Mouse (Mus musculus) cerebellum, postnatal 10 days (tissue): ENCODE measurements around the gene Fgd6.
A peak's percentile ranks its signal among the peaks of the same experiment; 100 is the strongest.

Experiments
- DNase-seq, 2 experiments: peaks; one replicate each; pipeline ENCODE4 v3.0.0; 2021; ENCODE audit warnings: mixed read lengths in 2 of 2

Gene Fgd6

DNA sequence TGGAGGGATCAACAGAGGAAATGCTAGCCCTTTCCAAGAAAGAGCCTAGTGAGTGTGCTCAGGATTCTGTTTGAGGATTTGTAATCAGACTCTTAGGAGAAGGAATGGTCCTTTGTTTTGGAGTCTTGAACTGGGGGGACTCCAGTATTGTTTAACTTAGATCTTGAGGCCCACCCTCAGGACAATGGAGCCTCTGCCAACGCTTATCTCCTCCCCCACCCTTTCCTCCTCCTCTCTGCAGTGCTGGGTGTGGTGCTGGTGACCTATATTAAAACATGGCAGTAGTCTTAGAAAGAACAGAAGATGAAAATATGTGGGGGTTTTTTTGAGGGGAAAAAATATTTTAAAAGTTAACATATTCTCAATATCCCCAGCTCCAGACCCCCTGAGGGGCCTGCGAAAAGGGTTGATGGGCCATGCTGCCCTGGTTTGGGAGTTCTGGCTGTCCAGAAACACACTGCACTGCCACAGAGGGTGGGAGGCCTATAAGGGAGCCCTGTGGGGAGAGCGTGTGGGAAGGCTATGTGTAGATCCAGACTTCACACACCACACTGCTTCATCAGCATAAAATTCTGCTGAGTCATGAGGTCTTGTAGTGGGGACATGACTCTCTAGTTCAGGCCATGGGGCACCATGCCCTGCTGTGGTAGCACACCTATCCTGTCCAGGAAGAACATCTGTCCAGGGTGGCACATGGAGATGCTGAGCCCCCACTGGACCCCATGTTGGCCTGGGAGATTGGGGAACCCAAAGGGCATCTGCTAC, 61.5 kb downstream of the Fgd6 start:
- DNase-seq = no peak

DNA sequence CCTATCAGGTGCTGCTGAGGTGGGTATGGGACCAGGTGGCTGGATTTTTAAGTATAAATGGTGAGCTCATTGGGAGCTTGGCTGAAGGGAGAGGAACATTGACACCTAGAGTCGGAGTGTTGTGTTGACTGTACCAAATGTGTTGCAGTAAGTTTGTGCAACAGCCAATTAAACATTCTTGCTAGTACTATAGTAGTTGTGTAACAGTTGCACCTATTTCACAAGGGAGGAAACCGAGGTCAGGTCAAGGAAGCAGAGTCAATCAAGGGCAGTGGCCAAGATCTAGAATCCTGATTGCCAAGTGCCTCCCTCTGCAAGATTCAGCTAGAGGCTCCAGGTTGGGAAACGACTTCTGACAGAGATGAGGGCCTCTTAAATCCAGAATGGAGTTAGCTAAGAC, 62.3 kb downstream of the Fgd6 start:
- no peak for DNase-seq

DNA sequence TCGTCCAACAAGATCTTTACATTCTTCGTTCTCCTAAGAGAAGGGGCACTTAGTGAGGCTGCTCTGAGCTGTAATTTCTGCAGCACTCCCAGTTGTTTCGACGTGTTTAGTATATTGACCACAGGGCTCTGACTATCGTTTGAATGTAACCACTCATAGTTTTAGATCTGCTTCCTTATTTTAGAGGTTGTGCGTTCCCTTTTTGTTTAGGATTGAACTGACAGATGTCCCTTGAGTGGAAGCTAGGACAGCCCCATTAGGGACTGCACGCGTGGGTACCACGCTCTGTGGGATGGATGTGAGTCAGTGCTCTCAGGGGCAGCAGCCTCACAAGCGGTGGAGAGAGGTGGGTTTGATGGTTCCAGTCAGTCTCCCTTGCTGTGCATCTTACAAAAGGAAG, 69.7 kb downstream of the Fgd6 start:
- DNase-seq = no peak

DNA sequence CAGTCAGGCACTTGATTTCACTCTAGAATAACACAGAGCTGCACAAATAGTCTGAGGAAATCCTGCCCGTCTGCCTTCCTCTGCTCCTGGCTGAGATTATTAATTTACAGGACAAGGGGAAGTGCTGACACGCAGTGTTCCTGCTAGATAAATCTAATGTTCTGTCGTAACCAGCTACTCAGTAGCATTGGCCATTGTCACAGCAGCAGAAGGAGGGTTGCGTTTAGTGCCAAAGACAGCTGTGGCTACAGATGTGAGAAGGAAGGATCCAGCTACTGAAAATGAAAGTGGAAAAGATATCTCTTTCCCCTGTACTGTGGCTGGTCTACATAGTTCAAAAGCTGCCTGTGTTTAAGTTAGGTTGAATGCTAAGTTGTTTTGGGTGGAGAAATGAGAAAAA, 71.4 kb downstream of the Fgd6 start:
- no peak for DNase-seq

DNA sequence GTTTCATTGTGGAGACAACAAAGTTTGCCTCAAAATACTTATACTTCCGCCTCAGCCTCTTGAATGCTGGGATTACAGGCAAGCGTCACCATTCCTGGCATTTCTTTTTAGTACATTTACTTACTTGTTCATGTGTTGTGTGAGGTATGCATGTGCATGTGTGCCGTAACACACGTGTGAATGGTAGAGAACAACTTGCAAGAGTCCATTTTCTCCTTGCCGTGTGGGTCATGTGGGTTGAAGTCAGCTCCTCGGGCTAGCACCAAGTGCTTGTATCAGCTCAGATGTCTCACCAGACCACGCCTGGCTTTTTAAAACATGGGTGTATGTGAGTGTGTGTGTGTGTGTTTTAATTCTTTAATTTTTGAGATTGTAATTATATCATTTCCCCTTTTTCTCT, 71.8 kb downstream of the Fgd6 start:
- DNase-seq = no peak

DNA sequence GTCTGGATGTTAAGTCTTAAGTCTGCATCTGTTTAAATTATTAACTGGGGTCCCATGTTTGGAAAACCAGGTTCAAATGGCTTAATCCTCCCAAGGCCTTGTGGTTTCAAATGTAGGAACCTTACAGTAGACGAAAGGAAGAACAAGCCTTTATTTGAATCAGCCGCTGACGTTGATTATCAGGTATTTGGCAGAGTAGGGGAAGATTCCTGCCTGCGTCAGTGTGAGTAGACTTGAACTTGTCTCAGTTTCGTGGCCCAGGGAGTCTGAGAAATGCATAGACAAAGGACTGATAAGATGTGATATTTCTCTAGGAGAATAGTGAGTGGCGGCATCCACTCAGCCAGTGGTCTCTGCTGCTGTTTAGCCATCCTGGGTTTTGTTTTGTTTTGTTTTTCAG, 73.0 kb downstream of the Fgd6 start:
- DNase-seq = no peak

DNA sequence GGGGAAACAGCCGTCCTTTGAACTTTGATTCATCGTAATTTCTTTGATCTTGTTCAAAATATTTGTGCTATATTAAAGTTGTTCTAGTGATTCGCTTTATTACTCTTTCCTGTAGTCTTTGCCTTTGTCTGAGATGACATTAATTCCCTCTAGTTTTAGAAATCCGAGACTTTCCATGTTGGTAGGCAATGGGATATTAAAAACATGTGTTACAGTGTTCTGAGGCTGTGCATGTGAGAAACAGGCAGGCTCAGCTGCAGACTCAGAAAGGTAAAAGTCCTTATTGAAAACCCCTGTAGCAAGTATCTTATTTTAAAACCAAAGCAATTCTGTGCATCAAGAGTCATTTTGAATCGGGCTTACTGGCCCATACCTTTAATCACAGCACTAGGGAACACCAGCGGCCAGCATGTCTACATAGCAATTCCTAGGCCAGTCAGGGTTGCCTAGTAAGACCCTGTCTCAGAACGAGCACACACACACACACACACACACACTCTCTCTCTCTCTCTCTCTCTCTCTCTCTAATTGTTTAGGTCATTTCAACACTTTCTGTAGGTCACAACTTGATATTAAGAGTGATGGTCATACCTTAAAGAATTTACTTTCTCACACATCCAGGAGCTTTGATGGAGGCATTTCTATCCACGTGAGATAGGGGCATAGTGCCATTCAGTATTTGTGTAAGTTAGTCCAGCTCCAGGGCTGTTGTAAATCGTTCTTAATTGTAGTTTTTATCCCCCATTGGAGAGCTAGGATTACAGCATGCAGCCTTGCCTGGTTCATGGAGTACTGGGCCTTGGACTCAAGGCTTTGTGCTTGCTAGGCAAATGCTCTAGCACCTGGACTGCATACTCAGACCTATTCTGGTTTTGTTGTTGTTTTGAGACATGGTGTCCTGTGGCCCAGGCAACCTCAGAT, 75.3 kb downstream of the Fgd6 start:
- no peak for DNase-seq

DNA sequence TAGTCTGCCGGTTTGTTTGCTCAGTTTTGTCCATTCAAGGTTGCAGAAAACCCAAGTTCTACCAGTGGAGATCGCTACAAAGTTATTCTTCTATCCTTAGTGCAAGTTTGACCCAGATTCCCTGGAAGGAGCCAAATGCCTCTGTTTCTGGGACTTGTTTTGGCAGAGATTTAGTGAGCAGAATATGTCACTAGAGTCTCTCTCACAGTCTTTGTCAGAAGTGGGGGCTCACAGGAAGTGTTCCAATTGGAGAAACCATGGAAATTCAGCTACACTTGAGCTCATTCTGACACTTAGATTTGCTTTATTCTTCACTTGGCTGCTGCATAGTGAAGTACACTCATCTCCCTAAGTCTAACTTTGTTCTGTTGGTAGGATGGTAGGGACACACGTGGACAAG, 76.4 kb downstream of the Fgd6 start:
- no peak for DNase-seq

DNA sequence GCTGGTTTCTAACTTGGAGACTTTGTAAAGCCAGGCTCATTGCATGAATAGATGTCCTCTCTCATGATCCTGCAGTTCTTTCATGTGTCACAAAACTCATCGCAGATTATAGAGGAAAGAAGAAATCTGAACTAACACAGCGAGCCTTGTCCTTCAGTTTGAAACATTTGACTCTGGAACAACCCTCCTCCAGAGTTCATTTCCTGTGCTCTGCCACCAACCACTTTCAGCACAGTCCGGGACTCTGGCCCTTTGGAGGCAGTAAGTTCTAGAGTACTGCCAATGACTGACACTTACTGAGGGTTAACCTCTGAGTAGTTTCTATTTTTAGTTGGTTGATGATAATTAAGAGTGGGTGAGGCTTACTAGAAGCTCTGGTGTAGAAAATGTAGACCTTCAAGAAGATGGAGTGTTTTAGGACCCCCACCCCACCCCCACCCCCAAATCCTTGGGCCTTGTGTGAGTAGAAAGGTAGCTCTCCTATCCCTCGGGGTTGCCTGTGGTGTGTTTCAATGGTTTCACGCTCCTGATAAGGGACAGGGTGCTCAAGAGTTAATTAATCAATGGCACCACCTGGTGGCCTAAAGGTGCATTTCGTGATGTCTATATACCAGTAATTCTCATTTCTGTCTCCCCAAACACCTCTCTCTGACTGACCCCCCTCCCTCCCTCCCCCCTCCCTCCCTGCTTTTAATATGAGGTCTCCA, 80.2 kb downstream of the Fgd6 start:
- peak; percentile 93 to 95 for DNase-seq

DNA sequence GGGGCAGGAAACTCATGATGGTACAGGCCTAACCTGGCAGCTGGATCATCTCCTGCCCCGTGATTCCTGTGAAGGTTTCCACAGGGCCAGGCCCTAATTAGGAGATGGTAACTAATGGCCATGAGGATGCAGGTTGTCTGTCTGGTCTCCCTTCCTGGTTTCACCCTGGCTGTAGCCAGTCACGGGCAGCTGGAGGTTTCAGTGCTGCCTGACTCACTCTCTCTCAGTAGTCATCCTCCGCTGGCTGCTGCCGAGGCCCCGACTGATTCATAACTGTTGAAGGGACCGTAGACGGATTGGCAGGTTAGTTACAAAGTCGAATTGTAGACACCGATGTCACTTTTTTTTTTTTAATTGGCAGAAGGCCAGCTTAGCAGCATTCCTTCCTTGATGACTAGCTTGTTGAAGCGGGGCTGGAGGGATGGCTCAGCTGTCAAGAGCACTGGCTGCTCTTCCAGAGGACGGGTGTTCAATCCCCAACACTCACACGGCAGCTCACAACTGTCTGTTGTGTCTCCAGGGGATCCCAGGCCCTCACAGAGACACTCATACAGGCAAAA, 81.1 kb downstream of the Fgd6 start:
- DNase-seq = peak in 1 of 2 experiments; percentile 41

DNA sequence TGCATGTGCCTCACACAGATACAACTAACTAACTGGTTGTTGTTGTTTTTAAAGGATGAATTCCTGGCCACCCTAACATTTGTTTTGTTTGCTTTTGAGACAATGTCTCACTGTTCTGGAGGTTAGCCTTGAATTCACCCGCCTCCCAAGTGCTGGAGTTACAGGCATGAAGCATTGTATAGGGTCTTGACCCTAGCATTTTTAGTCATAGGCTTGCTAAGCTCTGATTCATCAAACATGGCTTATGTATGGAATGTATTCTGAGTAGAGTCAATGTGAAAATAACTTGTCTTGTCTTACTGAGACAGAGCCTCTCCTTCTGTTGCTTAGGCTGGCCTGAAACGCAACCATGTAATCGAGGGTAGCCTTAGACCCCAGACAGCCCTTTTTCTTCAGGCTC, 82.1 kb downstream of the Fgd6 start:
- DNase-seq = no peak

DNA sequence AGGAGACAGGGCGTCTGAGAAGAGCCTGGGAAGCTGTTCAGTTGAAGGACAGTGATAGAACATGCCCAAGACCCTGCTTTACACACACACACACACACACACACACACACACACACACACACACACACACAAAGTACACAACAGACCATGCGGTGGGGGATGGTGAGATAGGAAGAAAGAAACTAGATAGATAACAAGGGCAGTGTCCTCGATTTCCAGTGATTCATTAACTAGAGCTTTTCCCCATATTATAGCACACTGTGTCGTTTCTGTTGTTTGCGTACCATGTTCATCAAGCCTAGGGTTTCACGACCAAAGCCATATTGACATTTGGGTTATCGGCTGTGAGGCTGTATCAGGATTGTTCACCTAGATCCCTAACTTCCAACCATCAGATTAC, 83.2 kb downstream of the Fgd6 start:
- DNase-seq = no peak

DNA sequence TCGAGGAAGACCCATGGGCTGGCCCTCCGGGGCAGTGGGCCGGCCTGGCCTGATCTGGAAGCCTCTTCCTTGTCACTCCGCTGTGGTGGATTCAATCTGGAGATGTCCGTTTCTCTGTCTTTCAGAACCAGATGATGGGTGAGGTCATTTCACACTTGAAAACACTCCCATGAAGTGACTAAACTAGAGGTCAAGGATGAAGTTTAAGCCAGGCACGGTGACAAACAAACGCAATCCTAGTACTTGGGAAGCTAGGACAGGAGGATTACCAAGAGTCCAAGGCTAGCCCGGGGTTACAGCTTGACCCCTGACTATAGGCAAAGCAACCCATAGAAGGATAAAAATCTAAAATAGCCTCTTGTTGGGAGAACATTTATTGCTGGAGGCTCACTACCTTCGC, 84.9 kb downstream of the Fgd6 start:
- DNase-seq = no peak

DNA sequence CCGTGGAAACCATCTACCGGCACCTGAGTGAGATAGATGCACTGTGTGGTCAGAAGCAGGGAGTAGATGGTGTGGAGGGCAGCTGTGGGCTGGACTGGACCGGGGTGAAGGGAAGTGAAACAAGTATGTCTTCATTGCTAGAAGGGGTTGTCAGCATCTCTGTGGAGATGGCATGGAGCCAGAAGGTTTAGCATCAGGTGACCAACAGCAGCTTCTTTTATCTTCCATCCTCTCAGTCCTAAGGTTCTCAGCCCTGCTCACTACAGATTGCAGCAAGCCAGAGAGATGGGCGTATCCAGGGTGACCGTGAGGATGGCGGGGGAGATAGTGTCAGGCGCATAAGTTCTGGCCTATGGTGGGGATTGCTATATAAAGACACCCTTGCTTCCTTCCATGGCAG, 86.8 kb downstream of the Fgd6 start:
- no peak for DNase-seq

DNA sequence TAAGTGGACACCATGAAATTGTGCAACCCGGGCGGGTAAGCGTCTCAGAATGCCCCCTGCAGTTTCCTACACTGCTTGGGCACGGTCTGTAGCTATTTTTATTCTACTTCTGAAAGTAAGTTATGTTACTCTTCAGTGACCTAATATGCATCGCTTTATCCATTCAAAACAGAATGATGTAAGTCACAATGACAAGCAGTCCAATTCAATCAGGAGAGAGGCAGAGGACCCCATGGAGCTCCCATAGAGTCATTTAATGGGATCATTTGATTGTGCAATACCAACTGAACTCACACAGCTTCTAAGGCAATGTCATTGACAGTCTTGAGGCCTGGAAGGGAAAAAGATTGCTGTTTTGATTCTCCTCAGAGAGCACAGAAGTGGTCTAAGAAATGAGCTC, 87.8 kb downstream of the Fgd6 start:
- DNase-seq = no peak

DNA sequence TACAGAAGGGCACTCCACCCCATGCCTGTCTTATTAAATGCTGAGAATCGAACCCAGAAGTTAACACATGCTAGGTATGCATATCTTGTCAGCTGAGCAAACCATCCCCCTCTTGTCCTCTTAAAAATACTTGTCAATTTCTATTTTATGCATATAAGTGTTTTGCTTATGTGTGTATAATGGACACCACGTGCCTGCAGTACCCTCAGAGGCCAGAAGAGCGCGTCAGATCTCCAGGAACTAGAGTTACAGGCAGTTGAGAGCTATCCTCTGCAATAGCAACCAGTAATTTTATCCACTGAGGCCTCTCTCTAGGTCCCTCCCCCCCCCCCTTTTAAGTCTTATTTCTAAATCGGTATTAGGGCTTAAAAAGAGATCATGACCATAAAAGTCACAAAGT, 88.6 kb downstream of the Fgd6 start:
- peak; percentile 63 to 65 for DNase-seq

DNA sequence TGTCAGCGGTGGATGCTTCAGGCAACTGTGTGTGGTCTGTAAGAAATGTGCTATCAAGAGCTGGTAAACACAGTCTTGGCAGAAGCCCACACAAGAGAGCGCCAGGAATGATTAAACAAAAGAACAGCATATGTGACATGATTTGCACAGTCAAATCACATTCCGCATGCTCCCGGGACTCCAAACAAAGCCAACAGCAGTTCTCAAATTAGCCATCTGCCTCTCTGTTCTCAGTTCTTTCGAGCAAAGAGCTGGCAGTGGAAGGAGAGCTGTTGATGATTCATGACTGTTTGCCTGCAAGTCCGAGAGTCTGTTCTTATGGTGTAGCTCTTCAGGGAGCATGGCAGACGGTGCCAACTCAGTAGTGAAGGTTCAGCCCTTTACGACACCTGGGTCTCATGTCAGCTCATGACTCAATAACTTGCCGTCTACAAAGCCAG, 93.9 kb downstream of the Fgd6 start:
- peak; percentile 89 to 91 for DNase-seq

DNA sequence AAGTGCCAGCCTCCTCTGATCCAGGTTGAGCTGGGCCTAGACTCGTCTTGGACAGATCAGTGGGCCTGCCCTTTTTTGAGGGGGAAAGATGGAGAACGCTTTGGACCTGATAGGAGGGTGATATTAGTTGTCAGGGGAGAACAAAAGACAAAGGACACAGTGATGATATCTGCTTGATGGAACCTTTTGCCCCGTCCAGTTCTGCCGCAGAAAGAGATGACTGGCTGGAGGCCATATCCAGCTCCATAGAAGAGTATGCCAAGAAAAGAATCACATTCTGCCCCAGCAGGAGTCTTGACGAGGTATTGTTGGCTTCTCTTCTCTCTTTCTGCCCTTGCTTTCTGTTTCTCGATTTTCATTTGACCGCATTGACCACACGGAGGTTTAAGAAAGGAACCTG, 97.3 kb downstream of the Fgd6 start:
- DNase-seq = peak; percentile 77

DNA sequence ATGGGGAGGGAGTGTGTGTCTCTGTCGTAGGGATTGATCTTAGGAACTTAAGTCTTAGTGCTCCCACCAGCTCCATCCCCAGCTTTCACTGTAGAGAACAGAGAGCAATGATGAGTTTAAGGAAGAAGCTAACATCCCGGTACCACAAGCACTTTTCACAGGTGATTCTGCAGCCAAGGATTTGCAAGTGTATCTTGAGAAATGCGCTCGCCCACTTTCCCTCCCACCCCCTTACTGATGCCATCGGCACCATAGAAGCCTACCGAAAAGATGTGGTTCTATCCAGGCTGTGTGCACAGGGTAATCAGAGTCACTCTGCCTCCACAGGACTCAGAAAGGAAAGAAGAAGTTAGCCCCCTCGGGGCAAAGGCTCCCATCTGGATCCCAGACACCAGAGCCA, 97.9 kb downstream of the Fgd6 start:
- DNase-seq = no peak

DNA sequence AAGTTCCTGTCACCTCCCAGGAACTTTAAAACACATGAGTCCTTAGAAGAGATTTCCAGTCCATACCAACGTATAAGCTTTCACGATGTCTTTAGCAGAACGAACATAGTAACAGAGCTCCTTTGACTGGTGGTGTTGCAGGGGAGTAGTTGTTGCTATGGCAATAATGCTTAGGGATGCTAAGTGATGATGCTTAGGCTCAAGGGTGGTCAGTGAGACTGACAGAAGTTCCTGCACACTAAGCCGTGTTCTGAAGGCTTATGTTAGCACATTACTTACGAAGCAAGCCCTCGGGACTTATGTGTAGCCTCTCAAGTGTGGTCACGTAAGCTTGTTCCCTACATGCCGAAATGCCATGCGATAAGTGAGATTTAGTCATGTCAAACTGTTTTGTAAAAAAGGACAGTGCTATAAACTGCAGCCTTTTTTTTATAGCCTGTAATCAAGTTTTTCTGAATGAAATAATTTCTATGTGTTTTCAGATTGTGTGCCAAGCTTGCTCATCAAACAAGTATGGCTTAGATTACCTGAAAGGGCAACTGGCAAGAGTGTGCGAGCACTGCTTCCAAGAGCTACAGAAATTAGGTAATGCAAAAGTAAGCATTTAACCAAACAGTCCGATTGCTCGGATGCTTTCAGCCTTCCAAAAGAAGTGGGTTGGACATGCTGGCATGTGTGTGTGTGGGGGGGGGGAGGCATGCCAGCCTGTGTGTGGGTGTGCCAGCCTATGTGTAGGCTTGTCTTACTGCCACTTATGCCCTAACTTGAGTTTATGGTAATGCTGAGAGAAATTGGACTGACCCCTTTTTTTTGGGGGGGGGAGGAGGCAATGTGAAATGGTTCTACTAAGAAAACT, 99.0 kb downstream of the Fgd6 start:
- DNase-seq = peak in 1 of 2 experiments; percentile 23

DNA sequence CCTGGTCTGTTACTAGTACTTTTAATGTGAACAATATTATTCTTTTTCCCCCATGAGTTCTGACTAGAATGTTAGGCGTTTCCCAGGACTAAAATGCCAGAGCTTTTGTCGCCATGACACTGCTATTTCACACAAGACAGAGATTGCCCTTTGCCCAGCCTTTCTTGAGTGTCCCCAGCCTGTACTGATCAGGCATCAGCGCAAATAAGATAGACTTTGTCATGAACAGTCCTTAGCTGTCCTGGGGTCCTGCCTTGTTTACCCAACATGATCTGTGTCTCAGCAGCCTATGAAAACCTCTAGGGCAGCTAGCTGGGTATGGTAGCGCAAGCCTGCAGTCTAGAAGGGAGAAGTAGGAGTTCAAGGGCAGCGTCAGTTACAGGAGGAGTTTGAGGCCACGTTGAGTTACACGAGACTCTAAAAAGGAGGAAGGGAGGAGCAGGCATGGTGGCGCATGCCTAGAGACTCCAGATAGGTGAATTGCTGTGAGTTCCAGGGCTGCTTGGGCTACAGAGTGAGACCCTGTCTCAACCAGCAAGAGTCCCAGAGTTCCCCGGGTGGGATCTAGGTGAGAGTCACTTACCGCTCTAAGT, 103.2 kb downstream of the Fgd6 start:
- DNase-seq = no peak
